Mouse (Mus musculus): ENCODE measurements around the gene Armc2.

- no peak for TF ChIP-seq CTCF (IDR thresholded peaks at IDR 0.05; ENCODE audit: extremely low read depth, insufficient read depth, insufficient read length, insufficient replicate concordance)
- TF ChIP-seq POLR2A (IDR thresholded peaks at IDR 0.05; ENCODE audit: low read depth, low read length): no peak
These were observed 14.7 kb downstream of the Armc2 start for GRCm38 (mm10) chr10:42003576-42003975.
